Mouse (Mus musculus): ENCODE measurements around the gene Rhot2. TPM values are rescaled to one million over a fixed set of nuclear protein-coding genes. Genes with fewer than 3 reads are reported as not detected.

The Rhot2 gene
- polyA plus RNA-seq, 1 experiment from 2014 or later, result 23.6 TPM

DNA sequence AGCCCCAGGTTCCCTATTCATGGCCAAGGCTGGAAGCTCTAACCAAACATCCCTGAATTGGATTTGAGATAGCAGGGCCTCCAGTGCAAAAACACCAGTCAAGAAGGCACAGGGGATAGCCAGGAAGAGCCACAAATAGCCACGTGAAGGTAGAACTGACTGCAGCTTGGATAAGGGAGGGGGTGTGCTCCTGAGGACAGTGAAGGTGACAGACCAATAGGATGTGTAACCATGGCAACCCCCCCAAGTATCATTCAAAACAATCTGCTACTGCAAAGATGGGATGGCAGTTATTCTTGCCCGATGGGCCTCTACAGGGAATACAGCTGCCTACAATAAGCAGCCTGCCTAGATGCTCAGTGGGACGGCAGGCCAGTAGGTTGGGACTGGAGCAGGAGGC is 7.1 kb downstream of the Rhot2 start:
- Histone ChIP-seq H3K9ac (no peak overlapping the region), H3K4me3 (replicated peaks) (peak overlapping the region; percentile 39; the same call in 1 of the 2 replicates), H3K4me2 (peak overlapping the region; percentile 81), H3K27ac (peak overlapping the region; percentile 48), H3K27me3 (replicated peaks) (no peaks in the 10 kb centered on the region), H3K9me3 (no peaks in the 10 kb centered on the region), H3K4me1 (peaks cover 44% of the 10 kb centered on the region), H3K36me3 (peaks cover 37% of the 10 kb centered on the region)
- WGBS, result 52% methylated on average over 3 of the region's 3 CpGs
- no peak for ATAC-seq (ENCODE audit: insufficient read depth, low FRiP score, low read depth)

DNA sequence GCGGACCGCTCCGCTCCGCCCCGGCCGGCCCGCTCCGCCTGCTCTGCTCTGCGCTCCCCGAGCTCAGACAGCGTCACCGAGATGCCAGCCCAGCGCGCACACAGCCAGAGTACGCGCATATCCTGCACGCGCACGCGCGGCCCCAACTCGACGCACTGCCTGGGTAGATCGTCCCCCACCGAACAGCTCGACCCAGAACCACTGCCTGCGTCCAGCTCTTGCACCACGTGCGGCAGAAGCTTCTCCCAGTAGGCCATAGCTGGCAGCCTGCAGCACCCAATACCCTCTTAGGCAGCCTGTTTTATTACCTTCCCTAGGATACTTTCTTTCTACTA is 7.6 kb downstream of the Rhot2 start, which contains the start of gene Rhbdl1:
Rhbdl1 (minus strand) TSS at position 220 of the 335 bp plus-strand sequence.
- WGBS, result 2% methylated on average over 26 of the region's 29 CpGs
- H3K36me3 ChIP-seq, result peaks cover 32% of the 10 kb centered on the region
- peaks cover 45% of the 10 kb centered on the region for H3K4me1 ChIP-seq
- no peaks in the 10 kb centered on the region for H3K27me3 ChIP-seq (replicated peaks)
- peak within 1 kb of the TSS; percentile 54 for H3K9ac ChIP-seq
- H3K27ac ChIP-seq, result peak within 1 kb of the TSS; percentile 48
- H3K9me3 ChIP-seq, result no peaks in the 10 kb centered on the region
- H3K4me2 ChIP-seq, result peak within 1 kb of the TSS; percentile 81
- peak within 1 kb of the TSS; percentile 39 for H3K4me3 ChIP-seq (replicated peaks)
- ATAC-seq (ENCODE audit: insufficient read depth, low FRiP score, low read depth), result 0 out of 2 replicates have a peak, but pooled peaks have one; percentile 1

DNA sequence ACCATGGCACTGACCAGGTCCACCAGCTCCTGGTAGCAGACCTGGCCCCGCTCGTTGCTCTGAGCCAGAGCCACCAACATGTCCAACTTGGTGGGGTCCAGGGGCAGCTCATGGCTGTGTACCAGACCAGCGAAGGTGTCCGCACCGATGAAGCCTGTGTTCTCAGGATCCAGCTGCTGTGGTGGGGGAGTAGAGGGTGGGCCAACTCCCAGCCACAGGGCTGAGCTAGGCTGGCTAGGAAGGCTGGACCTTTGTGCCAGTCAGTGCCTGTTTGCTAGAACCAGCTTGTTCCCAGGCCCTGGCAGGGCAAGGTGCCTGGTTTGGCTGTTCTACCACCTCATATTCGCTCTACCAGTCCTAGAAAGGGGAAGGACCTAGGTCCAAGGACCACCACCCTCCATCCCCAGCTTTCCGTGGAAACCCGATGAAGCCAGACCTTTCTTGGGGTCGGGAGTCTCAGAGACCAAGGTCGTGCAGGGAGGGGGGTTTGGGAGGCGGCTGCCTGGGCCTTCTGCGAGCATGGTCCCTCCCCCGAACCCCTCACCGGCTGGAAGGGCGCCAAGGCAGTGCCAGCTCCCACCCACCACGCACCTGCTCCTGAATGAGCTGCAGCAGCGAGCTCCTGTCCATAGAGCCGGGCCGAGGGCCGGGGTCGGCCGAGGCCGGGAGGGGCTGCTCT is 8.1 kb downstream of the Rhot2 start:
- H3K9ac ChIP-seq, result peak overlapping the region; percentile 54
- peaks cover 50% of the 10 kb centered on the region for H3K4me1 ChIP-seq
- H3K4me2 ChIP-seq, result peak overlapping the region; percentile 81
- 27% methylated on average over 23 of the region's 23 CpGs for WGBS
- H3K27me3 ChIP-seq (replicated peaks), result no peaks in the 10 kb centered on the region
- no peaks in the 10 kb centered on the region for H3K9me3 ChIP-seq
- H3K27ac ChIP-seq, result peak overlapping the region; percentile 48
- ATAC-seq (ENCODE audit: insufficient read depth, low FRiP score, low read depth), result no peak
- H3K4me3 ChIP-seq (replicated peaks), result peak overlapping the region; percentile 39
- H3K36me3 ChIP-seq, result peaks cover 28% of the 10 kb centered on the region

DNA sequence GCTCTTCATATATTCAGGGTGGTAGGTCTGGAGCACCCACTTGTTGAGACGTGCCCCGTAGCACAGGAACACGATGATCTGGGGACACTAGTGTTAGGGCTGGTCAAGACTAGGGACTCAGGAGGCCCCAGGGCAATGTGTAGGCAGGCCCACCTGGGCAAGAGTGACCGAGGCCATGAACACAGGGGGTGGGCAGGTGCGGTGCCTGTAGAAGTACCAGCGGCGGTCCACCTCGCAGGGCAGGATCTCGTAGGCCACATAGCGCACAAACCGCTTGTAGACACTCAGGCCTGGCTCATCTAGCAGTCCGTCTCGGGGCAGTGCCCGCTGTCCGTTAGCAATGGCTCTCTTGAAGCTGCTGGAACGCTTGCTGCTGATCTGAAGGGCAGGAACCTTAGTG is 8.8 kb downstream of the Rhot2 start:
- H3K36me3 ChIP-seq, result peaks cover 28% of the 10 kb centered on the region
- ATAC-seq (ENCODE audit: insufficient read depth, low FRiP score, low read depth), result no peak
- H3K9me3 ChIP-seq, result no peaks in the 10 kb centered on the region
- no peak overlapping the region for H3K9ac ChIP-seq
- no peak overlapping the region; the same call in none of the 2 replicates for H3K27ac ChIP-seq
- no peaks in the 10 kb centered on the region for H3K27me3 ChIP-seq (replicated peaks)
- H3K4me3 ChIP-seq (replicated peaks), result no peak overlapping the region
- 90% methylated on average over 16 of the region's 16 CpGs for WGBS
- H3K4me1 ChIP-seq, result peaks cover 56% of the 10 kb centered on the region
- peak overlapping the region; percentile 81 for H3K4me2 ChIP-seq

DNA sequence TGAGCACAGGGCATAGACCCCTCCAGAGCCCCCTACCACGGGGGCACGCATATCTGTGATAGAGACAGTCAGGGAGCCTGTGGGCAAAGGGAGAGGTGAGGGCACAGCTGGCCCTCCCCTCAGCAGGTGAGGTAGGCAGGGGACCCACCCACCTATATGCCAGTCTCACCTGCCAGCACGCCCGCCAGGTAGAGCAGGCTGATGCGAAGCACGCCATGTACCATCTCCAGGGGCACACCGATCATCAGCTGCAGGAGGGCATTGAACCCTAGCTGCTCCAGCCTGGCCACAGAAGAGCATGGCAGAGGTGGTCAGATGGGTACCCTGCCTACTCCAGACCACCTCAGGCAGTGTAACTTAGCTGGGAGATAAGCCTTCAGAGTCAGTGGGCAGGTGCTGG is 9.3 kb downstream of the Rhot2 start:
- Histone ChIP-seq H3K36me3 (peaks cover 27% of the 10 kb centered on the region), H3K4me2 (peak overlapping the region; percentile 81), H3K27me3 (replicated peaks) (no peaks in the 10 kb centered on the region), H3K4me1 (peaks cover 62% of the 10 kb centered on the region), H3K9me3 (no peaks in the 10 kb centered on the region), H3K9ac (no peak overlapping the region), H3K4me3 (replicated peaks) (no peak overlapping the region), H3K27ac (peak overlapping the region; percentile 23)
- 91% methylated on average over 7 of the region's 7 CpGs for WGBS
- ATAC-seq (ENCODE audit: insufficient read depth, low FRiP score, low read depth), result no peak

DNA sequence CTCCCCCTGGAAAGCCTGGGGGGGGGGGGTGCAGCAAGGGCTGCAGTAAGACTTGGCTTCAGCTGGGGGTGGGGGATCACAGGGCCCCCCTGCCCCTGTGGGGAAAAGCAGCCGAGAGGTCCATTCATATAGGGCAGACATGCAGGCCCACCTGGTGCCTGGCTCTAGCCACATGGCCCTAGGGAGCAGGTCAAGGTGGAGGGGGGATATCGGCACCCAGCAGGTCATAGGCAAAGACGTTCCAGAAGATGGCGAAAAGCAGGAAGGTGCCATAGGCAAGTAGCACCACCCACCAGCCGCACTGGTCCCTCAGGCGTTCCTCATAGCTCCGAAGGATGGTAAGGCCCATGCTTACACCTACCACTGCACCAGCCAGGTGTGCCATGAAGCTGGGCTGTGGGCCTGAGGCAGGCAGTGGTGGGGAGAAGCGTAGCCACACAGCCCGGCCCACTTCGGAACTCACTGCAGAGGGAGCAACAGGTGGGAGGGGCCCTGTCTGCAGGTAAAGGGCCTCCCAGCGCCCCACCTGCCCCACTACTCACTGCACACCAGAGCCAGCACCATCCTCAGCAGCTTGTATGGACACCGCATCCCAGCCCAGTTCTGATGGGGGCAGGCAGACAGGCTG is 9.9 kb downstream of the Rhot2 start:
- WGBS, result 82% methylated on average over 12 of the region's 12 CpGs
- peak overlapping the region; percentile 81 for H3K4me2 ChIP-seq
- peak overlapping the region; percentile 89 for H3K4me3 ChIP-seq (replicated peaks)
- no peak overlapping the region for H3K27ac ChIP-seq
- ATAC-seq (ENCODE audit: insufficient read depth, low FRiP score, low read depth), result no peak
- no peaks in the 10 kb centered on the region for H3K9me3 ChIP-seq
- H3K27me3 ChIP-seq (replicated peaks), result no peaks in the 10 kb centered on the region
- peak overlapping the region; percentile 70; the same call in 1 of the 2 replicates for H3K9ac ChIP-seq
- peaks cover 67% of the 10 kb centered on the region for H3K4me1 ChIP-seq
- peaks cover 23% of the 10 kb centered on the region for H3K36me3 ChIP-seq

DNA sequence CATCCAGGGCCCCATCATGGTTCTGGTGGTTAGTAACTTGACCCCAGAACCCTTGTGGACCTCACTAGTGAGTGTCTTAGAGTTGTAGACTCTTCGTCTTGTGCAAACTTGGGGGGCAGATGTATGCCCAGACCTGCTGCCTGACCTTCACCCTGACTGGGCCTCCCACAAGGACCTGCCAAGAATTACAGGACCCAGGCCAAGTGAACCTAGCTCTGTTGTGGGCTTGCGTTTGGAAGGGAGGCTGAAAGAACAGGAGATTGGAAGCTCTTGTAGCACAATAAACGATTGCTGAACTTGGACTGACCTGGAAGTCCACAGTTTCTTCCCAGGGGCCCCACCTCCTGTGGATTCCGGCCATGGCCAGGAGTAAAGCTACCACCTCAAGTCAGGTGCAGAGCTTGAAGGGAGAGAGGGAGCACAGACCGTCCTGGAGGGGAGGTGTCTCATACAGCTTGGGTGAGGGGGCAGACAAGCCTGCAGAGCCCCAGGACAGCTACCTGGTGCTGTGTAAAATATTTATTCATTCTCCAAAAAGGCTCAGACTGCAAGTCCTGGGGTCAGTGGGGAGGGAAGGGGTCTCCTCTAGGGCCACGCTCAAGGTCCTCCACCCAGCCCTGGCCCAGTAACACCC is 10.6 kb downstream of the Rhot2 start:
- Histone ChIP-seq H3K4me2 (peak overlapping the region; percentile 81), H3K27me3 (replicated peaks) (no peaks in the 10 kb centered on the region), H3K9ac (peak overlapping the region; percentile 70), H3K27ac (peak overlapping the region; percentile 97), H3K4me3 (replicated peaks) (peak overlapping the region; percentile 89), H3K4me1 (peaks cover 73% of the 10 kb centered on the region), H3K9me3 (no peaks in the 10 kb centered on the region), H3K36me3 (peaks cover 17% of the 10 kb centered on the region)
- no peak for ATAC-seq (ENCODE audit: insufficient read depth, low FRiP score, low read depth)
- WGBS, result 15% methylated on average over 6 of the region's 6 CpGs

DNA sequence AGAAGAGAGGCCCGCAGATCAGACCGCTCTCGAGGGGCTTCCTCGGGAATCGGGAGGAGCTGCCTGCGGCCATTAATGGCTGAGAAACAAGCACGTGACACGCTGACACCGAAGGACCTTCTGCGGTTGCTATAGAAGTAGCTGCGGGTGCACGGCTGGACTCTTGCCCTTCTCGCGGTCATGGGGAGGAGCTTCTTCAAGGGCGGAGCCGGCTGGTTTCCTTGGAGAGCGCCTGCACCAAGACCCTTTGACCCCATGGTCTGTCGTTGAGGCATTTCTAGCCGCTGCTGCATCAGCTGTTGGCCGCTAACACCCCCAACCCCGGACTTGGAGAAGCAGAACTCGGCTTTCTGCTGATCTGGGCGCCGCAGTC is 11.4 kb downstream of the Rhot2 start, which contains the start of gene Stub1:
Stub1 (minus strand) TSS at position 114 of the 373 bp plus-strand sequence.
- WGBS, result 0% methylated on average over 24 of the region's 24 CpGs
- peaks cover 74% of the 10 kb centered on the region for H3K4me1 ChIP-seq

DNA sequence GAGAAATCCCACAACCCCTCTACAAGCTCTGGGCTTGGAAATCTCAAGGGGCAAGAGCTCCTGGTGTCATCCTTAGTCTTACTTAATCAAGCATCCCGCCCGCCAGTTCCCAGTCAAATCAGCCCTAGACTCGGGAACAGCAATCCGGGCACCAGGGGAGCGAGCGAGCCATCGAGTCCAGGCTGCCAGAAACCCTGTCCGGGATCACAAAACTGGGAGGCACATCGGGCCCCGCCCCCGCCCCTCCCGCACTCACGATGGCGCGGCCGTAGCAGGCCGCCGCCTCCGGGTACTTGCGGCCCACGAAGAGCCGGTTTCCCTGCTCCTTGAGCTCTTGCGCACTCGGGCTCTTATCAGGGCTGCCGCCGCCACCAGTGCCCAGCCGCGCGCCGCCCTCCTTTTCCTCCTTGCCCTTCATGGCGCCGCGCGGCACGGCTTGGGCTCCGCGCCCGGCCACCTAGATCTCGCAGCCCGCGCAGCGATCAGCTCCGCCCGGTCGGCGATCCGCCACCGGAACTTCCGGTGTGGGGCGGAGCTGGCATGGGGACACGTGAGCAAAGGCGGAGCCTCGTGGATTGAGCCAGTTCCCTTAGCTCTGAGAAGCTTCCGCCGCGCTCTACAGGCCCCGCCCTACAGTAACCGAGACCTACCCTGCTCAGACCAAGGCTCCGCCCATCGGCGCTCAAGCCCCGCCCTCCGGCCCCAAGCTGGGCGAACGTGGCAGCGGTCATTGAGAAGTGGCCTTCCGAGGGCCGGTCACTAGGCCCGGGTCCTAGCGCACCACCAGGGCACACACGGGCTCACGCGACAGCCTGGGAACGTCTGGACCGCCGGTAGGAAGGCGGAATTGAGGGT is 12.0 kb downstream of the Rhot2 start:
- Histone ChIP-seq H3K27me3 (replicated peaks) (no peaks in the 10 kb centered on the region), H3K9ac (peak overlapping the region; percentile 94), H3K36me3 (peaks cover 14% of the 10 kb centered on the region), H3K27ac (peak overlapping the region; percentile 97), H3K4me1 (peaks cover 78% of the 10 kb centered on the region), H3K9me3 (no peaks in the 10 kb centered on the region), H3K4me2 (peak overlapping the region; percentile 95), H3K4me3 (replicated peaks) (peak overlapping the region; percentile 89)
- peak; percentile 89 for ATAC-seq (ENCODE audit: insufficient read depth, low FRiP score, low read depth)
- WGBS, result under 1% methylated on average over 77 of the region's 77 CpGs

More for the DNA sequence above, 11.4 kb downstream of the Rhot2 start, which contains the start of gene Stub1:
- H3K4me3 ChIP-seq (replicated peaks), result peak within 1 kb of the TSS; percentile 89
- peak; percentile 61 for ATAC-seq (ENCODE audit: insufficient read depth, low FRiP score, low read depth)
- H3K9ac ChIP-seq, result peak within 1 kb of the TSS; percentile 94
- peak within 1 kb of the TSS; percentile 97 for H3K27ac ChIP-seq
- H3K4me2 ChIP-seq, result peak within 1 kb of the TSS; percentile 95
- peaks cover 13% of the 10 kb centered on the region for H3K36me3 ChIP-seq
- H3K9me3 ChIP-seq, result no peaks in the 10 kb centered on the region
- H3K27me3 ChIP-seq (replicated peaks), result no peaks in the 10 kb centered on the region

DNA sequence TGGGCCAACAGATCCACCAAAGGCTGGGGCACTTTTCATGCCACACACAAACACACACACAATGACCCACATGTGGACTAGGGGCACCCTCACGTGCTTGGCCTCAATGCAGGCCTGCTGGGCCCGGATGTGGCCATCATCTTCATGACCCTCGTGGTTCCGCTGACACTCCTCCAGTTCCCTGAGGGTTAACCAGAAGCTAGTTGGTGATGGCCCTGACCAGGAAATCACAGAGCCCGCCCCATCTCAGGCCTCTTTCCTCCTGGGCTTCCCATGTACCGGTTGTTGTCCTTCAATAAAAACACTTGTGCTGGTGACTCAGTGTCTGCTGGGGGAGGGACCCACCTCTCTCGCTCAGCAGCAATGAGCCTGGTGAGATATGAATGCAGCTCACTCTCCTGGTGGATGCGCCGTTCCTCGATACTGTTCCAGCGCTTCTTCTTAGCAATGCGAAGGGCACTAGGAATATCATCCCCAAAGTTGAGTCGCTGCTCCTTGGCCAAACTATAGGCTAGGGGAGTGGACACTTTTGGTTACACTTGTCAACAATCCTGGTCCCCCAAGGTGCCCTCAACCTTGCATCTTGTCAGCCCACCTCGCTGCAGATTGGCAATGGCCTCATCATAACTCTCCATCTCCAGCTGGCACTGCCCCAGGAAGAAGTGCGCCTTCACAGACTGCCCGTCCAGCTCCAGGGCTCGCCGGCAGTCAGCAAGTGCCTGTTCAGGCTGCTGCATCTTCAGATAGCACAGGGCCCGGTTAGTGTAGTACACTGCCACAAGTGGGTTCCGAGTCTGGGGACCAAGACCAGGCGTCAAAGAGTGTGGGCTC is 13.0 kb downstream of the Rhot2 start:
- no peak for ATAC-seq (ENCODE audit: insufficient read depth, low FRiP score, low read depth)
- Histone ChIP-seq H3K4me2 (peak overlapping the region; percentile 95), H3K9ac (peak overlapping the region; percentile 94), H3K27ac (peak overlapping the region; percentile 97), H3K9me3 (no peaks in the 10 kb centered on the region), H3K4me3 (replicated peaks) (peak overlapping the region; percentile 89), H3K4me1 (peaks cover 71% of the 10 kb centered on the region), H3K27me3 (replicated peaks) (no peaks in the 10 kb centered on the region), H3K36me3 (peaks cover 19% of the 10 kb centered on the region)
- 49% methylated on average over 21 of the region's 21 CpGs for WGBS

Data from stomach, embryonic 15.5 days (tissue).